Mouse (Mus musculus) spleen, adult 2 months (tissue): Measurements from ENCODE around the gene Prkab2. TPM values are rescaled to one million over a fixed set of nuclear protein-coding genes. Genes with fewer than 3 reads are reported as not detected.

ENCODE experiments used
- DNase-seq, 2 experiments: peaks; one replicate each; pipeline versions ENCODE4 v3.0.0 to v3.0.0-alpha.2; 2012 to 2021; ENCODE audit warnings: low spot score in 2 of 2, low read depth in 1 of 2
- H3K27ac ChIP-seq: fragments of 200-500 bp; 2 replicates; pipeline ENCODE4 v1.5.1; 2012; ENCODE audit warnings: low read length, inconsistent platforms; ENCODE audit not compliant: insufficient read depth
- H3K27me3 ChIP-seq: fragments of 200-500 bp; 2 replicates; pipeline ENCODE4 v1.6.1; 2012; ENCODE audit warnings: mild to moderate bottlenecking, moderate library complexity, low read length, inconsistent platforms; ENCODE audit not compliant: control insufficient read depth, insufficient read depth
- H3K36me3 ChIP-seq: fragments of 200-500 bp; 2 replicates; pipeline ENCODE4 v1.6.1; 2012; ENCODE audit warnings: mild to moderate bottlenecking, low read length, inconsistent platforms; ENCODE audit not compliant: control insufficient read depth, insufficient read depth
- H3K4me1 ChIP-seq: fragments of 200-500 bp; 2 replicates; pipeline ENCODE4 v1.6.1; 2011; ENCODE audit warnings: inconsistent platforms; ENCODE audit not compliant: control insufficient read depth, insufficient read depth, insufficient read length
- H3K4me3 ChIP-seq: fragments of 200-500 bp; 2 replicates; pipeline ENCODE4 v1.5.1; 2011; ENCODE audit warnings: mild to moderate bottlenecking, inconsistent platforms; ENCODE audit not compliant: insufficient read depth, insufficient read length; ENCODE audit errors: extremely low read depth
- CTCF ChIP-seq: fragments of 200-500 bp; IDR thresholded peaks from 2 replicates; pipeline ENCODE4 v1.5.1; 2011; ENCODE audit warnings: mild to moderate bottlenecking, inconsistent platforms; ENCODE audit not compliant: insufficient read depth, insufficient read length, insufficient replicate concordance; ENCODE audit errors: extremely low read depth
- POLR2A ChIP-seq: fragments of 200-500 bp; IDR thresholded peaks from 2 replicates; pipeline ENCODE4 v1.6.1; 2011; ENCODE audit warnings: low read depth, low read length, inconsistent platforms
- WGBS: fragments of 180-500 bp; shearing (Covaris S2); methylation state at CpG from one replicate; pipeline ENCODE4 v1.1.7; 2018; 5-methylcytosine and 5-hydroxymethylcytosine counted together
- polyA plus RNA-seq: library from polyadenylated mRNA; depleted of rRNA; stranded (reverse); fragments of >200 nt; gene quantifications from 2 replicates; pipeline ENCODE4 v1.2.3, GENCODE M21; 2012

Gene Prkab2
- polyA plus RNA-seq, 1 experiment = 4.9 TPM

GRCm38 (mm10) chr3:97617091-97617825 is 40.7 kb upstream of the Prkab2 start:
- H3K27ac ChIP-seq = no peak overlapping the region
- DNase-seq = no peak
- H3K36me3 ChIP-seq = no peaks in the 10 kb centered on the region
- 88% methylated on average over 19 of the region's 19 CpGs for WGBS
- no peak for TF ChIP-seq POLR2A
- TF ChIP-seq CTCF = no peak
- H3K27me3 ChIP-seq = no peaks in the 10 kb centered on the region
- no peak overlapping the region for H3K4me3 ChIP-seq
- no peaks in the 10 kb centered on the region for H3K4me1 ChIP-seq

GRCm38 (mm10) chr3:97617899-97618298 is 40.1 kb upstream of the Prkab2 start:
- TF ChIP-seq POLR2A = no peak
- no peak for TF ChIP-seq CTCF
- no peak overlapping the region for H3K4me3 ChIP-seq
- no peaks in the 10 kb centered on the region for H3K27me3 ChIP-seq
- no peak for DNase-seq
- H3K36me3 ChIP-seq = no peaks in the 10 kb centered on the region
- H3K27ac ChIP-seq = no peak overlapping the region
- WGBS = 93% methylated on average over 8 of the region's 8 CpGs
- H3K4me1 ChIP-seq = no peaks in the 10 kb centered on the region

GRCm38 (mm10) chr3:97620657-97621056 is 37.3 kb upstream of the Prkab2 start:
- H3K4me1 ChIP-seq = no peaks in the 10 kb centered on the region
- no peaks in the 10 kb centered on the region for H3K36me3 ChIP-seq
- H3K4me3 ChIP-seq = no peak overlapping the region
- no peak for DNase-seq
- no peak overlapping the region for H3K27ac ChIP-seq
- no peaks in the 10 kb centered on the region for H3K27me3 ChIP-seq
- TF ChIP-seq CTCF (no peak), POLR2A (no peak)
- WGBS = 91% methylated on average over 4 of the region's 4 CpGs

DNA sequence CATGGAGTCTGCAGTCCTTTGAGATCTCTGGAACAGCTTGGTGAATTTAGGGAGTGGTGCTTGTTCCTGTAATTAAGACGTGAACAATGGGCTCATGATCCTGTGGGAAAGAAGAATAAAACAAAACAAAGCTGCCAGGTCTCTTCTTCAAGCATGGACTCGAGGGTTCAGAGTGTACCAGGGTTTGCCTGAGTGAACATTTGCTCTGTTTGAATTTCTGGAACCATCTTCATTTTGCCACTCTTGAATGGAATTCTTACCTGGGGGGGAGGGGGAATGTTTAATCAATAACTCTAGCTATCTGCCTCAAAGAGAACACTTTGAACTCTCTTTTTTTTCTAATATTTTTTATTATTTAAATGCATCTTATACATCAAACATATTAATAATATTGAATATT is 33.4 kb upstream of the Prkab2 start:
- TF ChIP-seq CTCF (no peak), POLR2A (no peak)
- DNase-seq = no peak
- Histone ChIP-seq H3K27ac (no peak overlapping the region), H3K36me3 (no peaks in the 10 kb centered on the region), H3K4me1 (peaks cover 7% of the 10 kb centered on the region; the same call in 1 of the 2 replicates), H3K4me3 (no peak overlapping the region), H3K27me3 (no peaks in the 10 kb centered on the region)
- WGBS = 80% methylated on average over 2 of the region's 2 CpGs

- Histone ChIP-seq H3K36me3 (no peaks in the 10 kb centered on the region), H3K4me1 (peaks cover 7% of the 10 kb centered on the region; the same call in 1 of the 2 replicates), H3K27me3 (no peaks in the 10 kb centered on the region), H3K4me3 (no peak overlapping the region), H3K27ac (no peak overlapping the region)
- 75% methylated on average over 7 of the region's 7 CpGs for WGBS
- TF ChIP-seq POLR2A (no peak), CTCF (no peak)
- no peak for DNase-seq
These were observed 30.1 kb upstream of the Prkab2 start for GRCm38 (mm10) chr3:97627893-97628292.

DNA sequence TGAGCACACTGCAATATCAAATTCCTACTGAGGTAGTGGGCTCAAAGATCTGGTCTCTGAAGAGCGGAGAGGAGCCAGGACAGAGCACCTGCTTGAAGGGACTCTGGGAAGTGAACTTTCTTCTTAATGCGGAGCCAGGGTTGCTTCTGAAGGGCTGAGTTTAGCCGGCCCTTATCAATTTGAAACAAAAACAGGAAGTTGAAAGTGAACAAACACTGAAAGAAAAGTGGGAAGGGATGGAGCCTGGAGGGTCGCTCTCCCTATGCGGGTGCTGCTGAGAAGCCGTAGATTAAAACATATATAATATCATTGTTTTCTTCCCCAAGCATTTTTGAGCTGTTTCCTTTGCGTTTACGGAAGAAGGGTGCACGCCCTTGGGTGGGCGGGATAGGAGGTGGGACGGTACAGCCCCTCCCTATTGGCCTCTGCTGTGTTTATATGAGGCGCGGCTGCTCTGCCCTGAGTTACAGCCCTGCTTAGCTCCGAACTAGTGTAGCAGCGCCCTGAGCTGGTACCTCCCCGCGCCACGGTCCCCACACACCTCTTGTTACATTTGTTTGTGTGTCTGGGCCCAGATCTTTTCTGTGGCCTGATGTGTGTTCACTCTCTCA is 29.5 kb upstream of the Prkab2 start, which contains the start of gene Fmo5:
TSS of gene Fmo5 (plus strand) at position 414 of the 611 bp plus-strand sequence.
- H3K27me3 ChIP-seq = no peaks in the 10 kb centered on the region
- H3K4me1 ChIP-seq = peaks cover 7% of the 10 kb centered on the region; the same call in 1 of the 2 replicates
- DNase-seq = peak; percentile 38 to 74
- TF ChIP-seq POLR2A (peak; percentile 6; the same call in 1 of the 2 replicates), CTCF (no peak)
- no peaks in the 10 kb centered on the region for H3K36me3 ChIP-seq
- peak within 1 kb of the TSS; percentile 62 for H3K4me3 ChIP-seq
- 2% methylated on average over 18 of the region's 18 CpGs for WGBS
- peak within 1 kb of the TSS; percentile 50 for H3K27ac ChIP-seq

DNA sequence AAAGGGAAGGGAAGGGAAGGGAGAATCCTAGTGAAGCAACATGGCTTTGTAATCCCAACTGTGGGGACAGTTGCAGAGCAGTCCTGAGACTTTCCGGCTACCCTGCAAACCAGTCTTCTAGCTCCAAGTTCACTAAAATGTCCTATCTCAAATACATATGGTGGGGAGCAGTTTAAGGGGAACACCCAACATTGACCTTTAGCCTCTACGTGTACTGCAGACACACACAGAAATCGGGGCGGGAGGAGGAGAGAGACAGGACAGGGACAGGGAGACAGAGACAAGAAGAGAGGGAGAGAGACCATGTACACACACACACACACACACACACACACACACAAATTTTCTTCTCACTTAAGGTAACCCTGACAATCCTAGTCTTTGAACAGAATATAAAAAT is 28.1 kb upstream of the Prkab2 start:
- no peak for TF ChIP-seq POLR2A
- no peak overlapping the region for H3K27ac ChIP-seq
- no peak for DNase-seq
- no peaks in the 10 kb centered on the region for H3K27me3 ChIP-seq
- no peak overlapping the region for H3K4me3 ChIP-seq
- 94% methylated on average over 4 of the region's 4 CpGs for WGBS
- peaks cover 7% of the 10 kb centered on the region; the same call in 1 of the 2 replicates for H3K4me1 ChIP-seq
- H3K36me3 ChIP-seq = no peaks in the 10 kb centered on the region
